Mouse (Mus musculus) C2C12 (cell line): ENCODE data around the gene Fut8.

Experiments used
- CTCF ChIP-seq: IDR thresholded peaks from one replicate; pipeline ENCODE4 v1.5.1; 2011; ENCODE audit not compliant: control insufficient read depth, insufficient read depth, insufficient read length
- FOSL1 ChIP-seq: IDR thresholded peaks from one replicate; pipeline ENCODE4 v1.8.0; 2011; ENCODE audit warnings: mild to moderate bottlenecking, low read length; ENCODE audit not compliant: poor library complexity, insufficient read depth, severe bottlenecking
- MAX ChIP-seq: IDR thresholded peaks from one replicate; pipeline ENCODE4 v1.6.1; 2011; ENCODE audit warnings: mild to moderate bottlenecking, control low read depth
- MYOD1 ChIP-seq: IDR thresholded peaks from one replicate; pipeline ENCODE4 v1.6.1; 2011; ENCODE audit warnings: low read depth; ENCODE audit not compliant: control insufficient read depth, insufficient read length
- MYOG ChIP-seq: IDR thresholded peaks from one replicate; pipeline ENCODE4 v1.6.1; 2011; ENCODE audit not compliant: control insufficient read depth, insufficient read length; ENCODE audit errors: extremely low read depth
- USF1 ChIP-seq: IDR thresholded peaks from one replicate; pipeline ENCODE4 v1.6.1; 2011; ENCODE audit warnings: low read depth, mild to moderate bottlenecking, control low read depth, moderate library complexity

GRCm38 (mm10) chr12:77305502-77305901 lies 67.6 kb downstream of the Fut8 start:
- TF ChIP-seq CTCF (no peak), MAX (no peak), MYOG (no peak), USF1 (no peak), MYOD1 (no peak), FOSL1 (no peak)
